Mouse (Mus musculus) fat pad, adult 2 months (tissue): ENCODE measurements around the gene Agps.
"Not testable (repeated sequence)": the region's sequence is repeated elsewhere in the genome, so short reads cannot be mapped to it uniquely, and the experiment has no call there.

Experiments
- DNase-seq: peaks from one replicate; pipeline ENCODE4 v3.0.0-alpha.2; 2011; ENCODE audit warnings: low read depth, low spot score; ENCODE audit errors: extremely low read depth

Agps gene

DNA sequence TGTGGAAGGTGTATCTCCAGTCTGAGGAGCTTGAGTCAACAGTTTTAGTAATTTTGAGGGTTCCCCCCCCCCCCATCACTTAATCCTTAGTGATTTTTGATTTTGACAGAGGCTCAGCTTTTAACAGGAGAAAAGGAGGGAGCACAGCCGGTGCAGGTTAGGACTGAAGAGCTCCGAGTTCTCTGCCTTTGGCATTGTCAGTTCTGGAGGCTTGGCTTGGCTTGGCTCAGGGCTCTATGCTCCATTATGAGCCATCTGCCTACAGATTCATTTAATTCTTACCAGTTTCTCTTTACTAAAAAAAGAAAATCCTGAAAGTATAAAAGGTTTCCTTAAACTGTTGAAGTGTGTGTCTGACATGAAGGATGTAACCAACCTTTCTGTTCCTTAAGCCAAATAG, 97.2 kb downstream of the Agps start:
- DNase-seq = no peak

DNA sequence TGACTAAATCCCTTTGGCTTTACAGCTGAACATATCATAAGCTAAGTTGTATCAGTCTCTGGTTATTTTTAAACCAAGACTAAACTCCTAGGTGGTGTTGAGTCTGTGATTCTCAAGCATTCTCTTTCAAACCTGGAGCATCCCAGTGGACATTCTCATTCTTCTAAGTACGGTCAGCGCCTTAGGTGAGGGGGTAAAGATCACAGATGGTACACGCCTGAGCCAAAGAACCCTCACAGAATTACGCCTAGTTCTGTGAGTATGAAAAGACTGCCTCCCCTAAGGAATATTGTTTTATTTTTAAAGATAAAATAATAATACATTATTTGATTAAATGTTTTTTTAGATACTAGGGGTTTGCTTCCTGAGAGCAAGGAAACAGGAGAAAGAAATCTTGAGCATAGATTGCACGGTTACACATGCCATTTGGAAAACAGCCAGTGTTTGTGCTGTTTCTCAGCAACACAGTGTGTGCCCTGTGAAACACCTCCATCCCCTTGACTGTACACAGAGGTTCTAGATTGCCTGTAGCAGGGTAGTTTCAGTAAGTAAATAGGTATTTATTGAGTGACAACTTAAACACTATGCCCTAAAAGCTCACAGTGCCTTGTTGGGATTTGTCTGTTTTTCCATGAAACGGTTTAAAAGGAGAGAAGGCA, 97.9 kb downstream of the Agps start:
- DNase-seq = no peak

DNA sequence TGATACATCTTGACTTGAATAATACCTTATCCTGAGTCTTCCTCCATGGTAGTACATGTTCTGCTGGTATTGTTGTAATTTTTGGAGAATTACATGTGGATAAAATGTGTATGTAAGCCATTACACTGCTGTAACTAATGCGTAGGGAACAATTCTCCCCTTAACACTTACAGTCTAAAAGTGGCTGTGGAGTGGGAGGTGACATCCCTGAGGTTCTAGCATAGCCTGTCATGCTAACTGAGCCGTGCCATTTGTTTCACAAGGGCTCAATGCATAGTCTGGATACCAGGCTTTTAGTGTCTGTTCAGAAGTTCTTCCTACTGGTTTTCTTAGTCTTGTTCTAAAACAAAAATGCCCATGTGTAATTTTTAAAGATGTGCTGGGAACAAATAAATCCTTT, 99.0 kb downstream of the Agps start:
- DNase-seq = no peak

DNA sequence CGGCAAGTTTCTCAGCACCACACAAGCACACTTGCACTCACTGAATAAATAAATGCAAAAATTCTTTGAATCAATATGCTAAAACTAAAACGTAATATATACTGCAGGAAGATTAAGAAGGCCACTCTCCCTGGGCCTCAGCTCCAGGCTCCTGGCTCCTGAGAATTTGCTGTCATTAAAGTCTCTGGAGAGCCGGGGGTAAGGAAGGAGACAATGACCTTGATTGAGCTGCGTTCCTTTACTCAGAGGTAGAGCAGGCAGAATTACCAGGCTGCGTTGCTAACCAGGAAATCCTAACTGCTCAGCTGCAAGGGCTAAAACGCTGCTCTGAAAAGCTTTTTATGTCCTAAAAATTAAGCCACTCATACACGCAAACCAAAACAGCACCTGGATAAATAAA, 101.6 kb downstream of the Agps start:
- no peak for DNase-seq

DNA sequence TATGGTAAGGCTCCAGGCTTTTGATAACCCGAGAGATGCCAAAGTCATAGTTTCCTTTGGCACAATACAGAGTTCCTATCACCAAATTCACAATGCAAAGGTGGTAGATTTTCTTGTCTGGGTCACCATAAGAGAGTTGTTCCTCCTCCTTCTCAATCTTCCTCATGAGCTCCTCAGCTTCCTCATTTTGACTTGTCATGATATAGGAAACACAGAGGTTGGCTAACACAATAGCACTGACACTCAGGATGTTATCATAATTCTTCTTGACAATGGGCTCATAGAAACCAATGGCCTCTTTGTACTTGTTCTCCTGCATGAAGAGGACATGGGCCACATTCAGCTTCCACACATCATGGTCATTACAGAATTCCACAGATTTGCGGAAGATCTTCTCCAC, 104.7 kb downstream of the Agps start:
- DNase-seq = not testable (repeated sequence)

DNA sequence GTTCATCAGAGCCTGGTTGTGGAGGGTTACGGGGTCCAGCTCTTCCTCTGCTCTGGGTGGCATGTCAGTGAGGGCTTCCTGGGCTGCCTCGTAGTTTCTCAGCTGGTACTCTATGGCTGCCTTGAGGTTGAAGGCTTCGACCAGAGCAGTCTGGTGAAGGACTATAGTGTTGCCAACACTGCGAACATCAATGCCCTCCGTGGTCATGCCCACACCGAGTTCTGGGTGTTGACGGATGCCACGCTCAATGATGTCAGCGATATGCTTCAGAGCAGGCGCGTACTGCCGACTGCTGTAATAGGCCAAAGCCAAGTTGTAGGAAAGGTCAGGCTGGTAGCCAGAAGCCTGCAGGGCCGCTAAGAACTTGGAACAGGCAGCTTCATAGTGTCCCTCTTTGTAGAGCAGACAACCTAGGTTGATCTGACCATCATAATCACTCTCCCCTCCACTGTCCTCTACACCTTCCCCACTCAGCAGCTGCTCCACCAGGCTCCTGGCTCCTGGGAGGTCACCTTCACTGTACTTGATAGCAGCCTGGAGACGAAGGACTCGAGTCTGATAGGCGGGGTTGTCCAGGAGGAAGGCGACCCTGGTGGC, 105.6 kb downstream of the Agps start:
- not testable (repeated sequence) for DNase-seq

DNA sequence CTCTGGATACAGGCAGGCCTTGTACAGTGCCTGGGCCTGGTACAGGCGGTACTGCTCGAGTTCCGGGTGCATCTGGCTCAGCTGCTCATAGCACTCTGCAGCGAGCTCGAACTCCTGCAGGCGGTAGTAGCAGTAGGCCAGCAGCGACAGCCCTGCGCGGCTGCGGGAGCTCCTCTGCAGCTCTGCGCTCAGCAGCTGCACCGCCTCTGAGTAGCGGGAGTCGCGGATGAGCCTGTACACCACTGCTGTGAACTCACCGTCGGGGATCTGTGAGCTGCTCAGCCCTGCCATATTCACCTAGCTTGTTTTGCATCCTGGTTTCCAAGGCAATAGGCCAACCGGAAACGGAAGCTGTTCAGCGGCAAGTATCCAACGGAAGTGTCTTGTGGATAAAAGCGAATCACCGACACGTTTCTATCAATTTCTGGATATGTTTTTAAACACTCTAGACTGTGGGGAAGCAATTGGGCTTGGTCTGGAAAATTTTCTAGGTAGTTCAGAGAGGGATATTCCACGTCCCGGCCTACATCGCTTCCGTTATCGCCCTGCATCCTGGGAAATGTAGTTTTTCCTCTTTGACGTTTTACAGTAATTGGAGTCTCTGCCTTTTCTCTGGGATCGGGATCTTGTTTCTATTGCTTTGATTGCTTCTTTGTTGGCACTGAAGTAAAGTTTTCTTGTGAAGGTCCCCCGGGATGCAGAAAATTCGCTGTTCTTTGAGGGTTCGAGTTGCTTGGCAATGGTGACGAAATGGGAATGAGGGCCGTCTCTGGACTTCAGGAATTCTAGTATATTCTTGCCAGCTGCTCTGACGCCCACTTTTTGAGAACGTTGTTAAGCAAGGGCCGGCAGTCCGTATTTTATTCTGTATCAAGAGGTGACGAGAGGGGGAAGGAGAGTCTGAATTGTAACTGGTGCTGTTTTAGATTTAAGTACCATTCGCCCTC, 106.4 kb downstream of the Agps start, which contains the start of gene Ttc30b:
Ttc30b (minus strand) TSS at position 469 of the 947 bp plus-strand sequence.
- DNase-seq = no peak

DNA sequence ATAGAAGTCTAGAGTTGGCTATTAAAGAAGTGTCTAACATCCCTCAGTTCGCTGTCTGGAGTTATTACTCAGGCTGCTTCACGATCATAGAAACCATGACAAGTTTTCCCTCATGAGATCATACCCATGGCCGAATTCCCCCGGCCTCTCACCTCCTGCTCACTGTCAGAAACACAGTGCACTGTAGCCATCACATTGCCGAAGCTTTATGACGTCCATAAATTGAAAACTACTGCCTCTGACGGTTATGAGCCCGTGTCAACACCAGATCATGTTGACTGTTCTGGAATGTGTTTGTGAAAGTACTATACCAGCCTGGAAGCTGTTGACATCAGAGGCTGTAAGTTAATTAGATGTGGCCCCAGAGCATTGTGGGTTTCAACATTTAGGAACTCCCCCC, 118.7 kb downstream of the Agps start:
- no peak for DNase-seq

DNA sequence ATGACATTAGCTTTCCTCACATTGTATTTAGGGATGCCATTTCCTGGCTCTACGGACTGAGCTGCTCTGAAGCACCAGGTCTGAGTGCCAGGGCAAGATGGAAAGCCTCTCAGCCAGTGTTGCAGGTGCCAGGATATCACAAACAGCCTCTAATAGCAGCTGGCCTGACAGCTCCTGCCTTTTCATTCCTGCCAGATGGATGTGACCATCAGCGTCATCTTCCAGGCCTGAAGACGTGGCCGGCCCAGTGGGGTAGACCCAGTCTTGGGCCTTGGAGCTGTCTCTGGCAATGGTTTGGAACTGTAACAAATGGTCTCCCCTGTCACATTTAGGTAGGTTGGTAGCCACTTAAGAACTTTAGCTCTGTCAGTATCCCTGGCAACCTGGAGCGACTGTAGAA, 121.3 kb downstream of the Agps start:
- no peak for DNase-seq

DNA sequence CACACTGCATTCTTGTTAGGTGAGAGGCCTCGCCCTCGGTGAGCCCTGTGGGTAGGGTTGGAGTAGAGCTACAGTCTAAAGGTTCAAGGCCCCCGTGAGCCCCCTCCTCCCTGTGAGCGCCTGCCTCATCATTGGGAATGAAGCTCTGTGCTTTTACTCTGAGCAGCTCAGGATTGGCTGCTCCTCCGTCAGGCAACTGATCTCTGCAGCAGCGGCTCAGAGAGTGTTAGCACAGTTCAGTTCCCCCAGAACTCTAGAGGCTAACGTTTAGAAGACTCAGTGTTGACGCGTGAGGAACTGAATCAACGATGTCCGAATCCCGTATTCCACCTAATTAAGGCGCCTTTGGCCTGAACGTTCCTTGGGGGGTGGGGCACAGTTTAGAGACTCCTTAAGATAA, 123.7 kb downstream of the Agps start:
- DNase-seq = no peak

DNA sequence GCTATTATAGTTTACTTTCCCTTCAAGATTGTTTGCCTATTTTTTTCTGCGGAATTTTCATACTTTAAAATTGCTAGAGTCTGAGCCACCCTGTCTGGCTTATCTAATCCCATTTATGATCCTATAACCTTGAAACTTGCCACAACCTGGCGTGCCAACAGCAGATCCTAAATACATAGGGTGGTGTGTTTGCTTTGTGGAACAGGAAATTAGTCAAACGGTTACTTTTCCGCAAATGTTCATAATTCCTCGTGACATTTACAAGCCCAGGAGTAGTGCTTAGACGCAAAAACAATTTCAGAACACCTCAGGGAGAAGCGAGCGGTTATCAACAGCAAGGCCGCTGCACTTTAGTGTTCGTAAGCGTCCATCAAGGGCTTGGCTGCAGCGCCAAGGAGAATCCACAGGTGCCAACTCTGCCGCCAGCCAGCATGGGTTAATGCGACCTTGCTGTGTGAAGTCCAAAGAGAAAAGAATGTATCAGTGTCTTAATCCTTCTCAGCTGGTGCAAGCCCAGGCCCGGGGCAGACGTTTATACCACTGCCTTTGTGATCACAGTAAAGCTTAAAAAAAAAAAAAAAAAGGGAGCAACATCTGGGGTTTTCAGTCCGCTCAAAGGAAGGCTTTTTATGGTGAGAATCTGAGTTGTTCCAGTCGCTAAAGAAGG, 127.3 kb downstream of the Agps start:
- DNase-seq = no peak

DNA sequence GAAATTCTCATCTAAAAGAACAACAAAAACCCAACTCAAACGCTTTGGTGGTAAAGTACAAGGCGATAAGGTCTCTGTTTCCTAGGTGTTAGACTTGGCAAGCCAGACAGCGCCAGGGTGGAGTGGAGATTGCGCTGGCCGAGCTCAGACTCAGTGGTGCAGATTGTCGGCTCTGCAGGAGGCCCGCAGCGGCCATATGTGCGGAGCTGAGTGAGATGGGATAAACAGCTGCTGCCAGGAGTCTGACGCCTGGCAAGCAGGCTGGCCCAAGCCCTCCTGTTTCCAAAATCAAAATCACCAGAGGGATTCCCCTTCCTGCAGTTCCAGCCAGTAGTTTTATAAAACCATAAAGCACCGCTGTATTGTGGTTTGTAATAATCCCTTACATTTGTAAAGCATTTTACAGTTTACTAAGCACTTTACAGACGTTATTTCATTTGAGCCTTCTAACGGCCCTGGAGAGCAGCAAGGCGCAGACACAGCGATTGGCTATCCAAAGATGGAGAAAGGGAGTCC, 127.9 kb downstream of the Agps start:
- DNase-seq = no peak

DNA sequence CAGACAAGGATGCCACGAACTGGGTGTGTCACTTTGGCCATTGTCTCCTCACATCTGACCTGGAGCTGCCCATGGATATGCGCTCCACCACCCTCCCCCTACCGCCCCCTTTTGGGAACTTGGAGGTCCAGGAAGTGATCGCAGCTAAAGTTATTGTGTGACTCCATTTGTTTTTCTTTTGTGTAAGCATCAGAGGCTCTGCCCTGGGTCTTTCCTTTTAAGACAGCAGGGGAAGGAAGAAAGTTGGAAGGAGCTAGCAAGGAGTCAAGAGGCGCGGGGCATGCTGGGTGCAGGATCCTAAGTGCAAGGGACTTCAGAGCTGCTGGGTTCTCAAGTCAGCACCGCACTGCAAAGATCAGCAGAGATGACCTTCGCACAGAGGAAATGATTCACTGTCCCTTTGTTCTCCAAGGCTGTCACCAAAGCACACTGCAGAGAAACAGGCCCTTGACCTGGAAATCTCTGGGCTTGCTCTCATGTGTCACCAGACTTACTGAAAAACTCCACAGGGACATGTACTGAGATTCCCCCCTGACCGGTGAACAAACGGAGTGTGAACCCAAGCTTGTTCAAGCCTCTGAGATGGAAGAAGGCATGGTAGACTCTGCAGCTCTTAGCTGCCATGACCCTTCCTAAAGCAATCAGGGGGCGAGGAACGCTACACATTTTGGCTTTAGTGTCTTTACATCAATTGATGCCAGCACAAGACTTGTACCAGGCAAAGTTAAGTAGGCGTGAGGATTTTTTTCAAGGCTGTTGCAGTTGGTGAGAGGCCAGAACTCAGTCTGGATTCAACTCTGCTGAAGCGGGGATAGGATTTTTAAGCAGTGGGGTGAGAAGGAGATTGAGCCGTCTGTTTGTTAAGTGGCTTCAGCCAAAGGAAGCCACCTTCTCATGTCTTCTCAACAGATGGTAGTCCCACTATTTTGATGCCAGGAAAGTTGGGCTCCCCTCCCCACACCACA, 128.7 kb downstream of the Agps start:
- no peak for DNase-seq

DNA sequence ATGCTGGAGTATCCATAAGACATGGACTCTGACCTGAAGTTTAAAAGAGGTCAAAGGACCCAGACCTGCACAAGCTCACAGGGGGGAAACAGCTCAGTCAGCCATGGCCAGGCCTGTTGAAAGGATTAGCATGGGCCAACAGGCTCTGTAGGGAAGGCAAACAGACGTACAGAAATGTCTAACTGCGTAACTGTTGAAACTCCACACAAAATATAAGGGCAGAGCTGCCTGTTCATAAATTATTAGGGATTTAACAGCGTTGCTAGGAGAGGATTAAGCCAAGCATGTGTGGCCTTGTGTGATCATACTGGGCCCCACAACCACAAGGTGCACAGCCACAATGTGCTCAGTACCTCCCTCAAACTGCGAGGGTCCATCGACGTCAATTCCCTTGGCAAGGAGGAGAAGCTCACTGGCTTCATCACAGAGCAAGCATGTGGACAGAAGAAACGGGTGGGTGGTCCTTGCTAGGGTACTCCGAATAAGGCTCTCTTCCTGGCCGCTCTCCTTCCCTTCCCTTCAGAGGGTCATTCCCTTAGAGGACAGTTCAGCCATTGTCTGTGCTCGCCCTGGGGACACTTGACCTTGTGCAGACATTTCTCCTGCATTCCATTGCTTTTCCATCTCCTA, 131.3 kb downstream of the Agps start:
- DNase-seq = no peak

DNA sequence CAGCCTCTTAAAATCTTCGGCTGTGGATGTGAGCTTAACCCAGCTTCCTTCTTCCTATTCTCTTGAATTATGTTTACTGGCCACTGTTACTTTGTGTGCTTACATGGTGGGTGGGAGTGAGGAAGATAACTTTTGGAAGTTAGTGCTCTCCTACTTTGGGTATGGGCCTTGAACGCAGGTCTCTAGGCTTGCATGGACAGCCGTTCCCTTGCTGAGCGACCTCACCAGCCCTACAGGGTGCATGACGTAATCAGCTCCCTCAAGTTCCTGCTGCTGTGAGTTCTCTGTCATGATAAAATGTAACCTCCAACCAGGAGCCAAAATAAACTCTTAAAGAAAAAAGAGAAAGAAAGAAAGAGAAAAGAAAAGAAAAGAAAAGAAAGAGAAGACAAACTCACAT, 132.1 kb downstream of the Agps start:
- DNase-seq = no peak

DNA sequence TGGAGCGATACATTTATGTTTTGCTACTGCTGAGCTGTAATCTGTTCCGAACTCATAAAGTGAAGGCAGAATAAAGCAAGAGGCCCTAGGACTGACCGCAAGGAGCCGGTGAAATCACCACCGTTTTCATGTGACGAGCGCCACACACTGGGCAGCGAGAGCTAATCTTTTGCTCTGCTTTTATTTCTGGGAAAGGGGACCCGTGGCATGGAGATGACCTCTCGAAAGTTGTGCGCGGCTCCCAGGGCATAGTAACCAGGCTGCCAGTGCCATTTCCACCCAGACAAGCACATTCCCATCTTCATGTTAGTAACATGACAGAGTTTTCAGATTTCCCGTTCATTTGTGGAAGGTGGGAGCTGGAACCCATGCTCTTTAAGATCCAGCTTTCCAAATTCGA, 132.5 kb downstream of the Agps start:
- no peak for DNase-seq

DNA sequence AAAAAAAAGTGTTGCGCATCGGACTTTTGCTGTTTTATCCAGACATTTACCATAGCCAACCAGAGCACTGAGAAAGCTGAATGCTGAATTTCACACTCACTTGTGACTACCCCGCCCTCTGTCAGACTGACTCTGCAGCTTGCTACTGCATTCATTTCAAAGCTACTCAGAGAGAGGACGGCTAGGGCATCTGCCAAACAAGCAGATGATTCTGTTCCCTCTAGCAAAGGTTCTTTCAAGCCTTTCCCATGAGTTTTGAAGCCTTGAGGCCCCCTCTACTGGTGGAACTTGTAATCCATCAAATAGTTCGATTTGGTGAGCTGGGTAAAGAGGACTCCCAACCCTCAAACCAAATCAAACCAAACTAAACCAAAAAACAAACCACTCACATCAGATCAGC, 133.0 kb downstream of the Agps start:
- DNase-seq = no peak

DNA sequence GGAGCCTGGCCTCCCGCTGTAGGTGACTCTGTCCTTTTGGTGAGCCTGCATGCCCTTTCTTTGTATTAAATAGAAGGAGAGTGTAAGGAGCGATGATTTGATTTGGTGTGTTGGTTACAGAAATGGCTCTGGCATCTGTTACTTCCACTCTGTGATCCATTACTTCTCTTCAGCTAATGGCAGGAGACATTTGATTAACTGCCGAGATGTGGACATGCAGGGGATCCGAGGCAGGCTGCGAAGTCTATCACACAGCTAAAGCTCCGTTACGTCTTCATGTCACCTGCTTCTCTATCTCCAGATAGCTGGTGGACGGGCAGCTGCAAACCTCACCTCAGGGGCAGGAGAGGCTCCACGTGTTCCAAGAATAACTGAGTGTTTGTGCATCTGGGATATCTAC, 142.2 kb downstream of the Agps start:
- no peak for DNase-seq

DNA sequence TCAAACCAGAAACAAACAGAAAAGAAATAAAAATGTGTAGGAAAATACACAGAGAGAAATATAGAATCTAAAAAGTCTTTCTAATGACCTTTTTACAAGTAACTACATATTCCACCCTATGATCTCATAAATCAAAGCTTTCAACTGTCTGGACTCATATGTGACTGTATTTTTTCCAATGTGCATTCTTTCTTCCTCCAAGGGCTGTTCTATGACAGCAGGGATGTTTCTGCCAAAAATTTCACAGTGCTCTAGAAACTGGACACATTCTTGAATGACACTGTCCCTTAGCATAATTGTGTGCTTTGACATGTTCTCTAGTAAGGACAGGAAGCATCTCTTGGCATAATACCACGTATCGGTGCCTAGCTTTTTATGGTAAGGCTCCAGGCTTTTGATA, 144.1 kb downstream of the Agps start:
- not testable (repeated sequence) for DNase-seq
